Comparison of ENCODE assay signal across 9 mouse cellular contexts in the genomic region with DNA sequence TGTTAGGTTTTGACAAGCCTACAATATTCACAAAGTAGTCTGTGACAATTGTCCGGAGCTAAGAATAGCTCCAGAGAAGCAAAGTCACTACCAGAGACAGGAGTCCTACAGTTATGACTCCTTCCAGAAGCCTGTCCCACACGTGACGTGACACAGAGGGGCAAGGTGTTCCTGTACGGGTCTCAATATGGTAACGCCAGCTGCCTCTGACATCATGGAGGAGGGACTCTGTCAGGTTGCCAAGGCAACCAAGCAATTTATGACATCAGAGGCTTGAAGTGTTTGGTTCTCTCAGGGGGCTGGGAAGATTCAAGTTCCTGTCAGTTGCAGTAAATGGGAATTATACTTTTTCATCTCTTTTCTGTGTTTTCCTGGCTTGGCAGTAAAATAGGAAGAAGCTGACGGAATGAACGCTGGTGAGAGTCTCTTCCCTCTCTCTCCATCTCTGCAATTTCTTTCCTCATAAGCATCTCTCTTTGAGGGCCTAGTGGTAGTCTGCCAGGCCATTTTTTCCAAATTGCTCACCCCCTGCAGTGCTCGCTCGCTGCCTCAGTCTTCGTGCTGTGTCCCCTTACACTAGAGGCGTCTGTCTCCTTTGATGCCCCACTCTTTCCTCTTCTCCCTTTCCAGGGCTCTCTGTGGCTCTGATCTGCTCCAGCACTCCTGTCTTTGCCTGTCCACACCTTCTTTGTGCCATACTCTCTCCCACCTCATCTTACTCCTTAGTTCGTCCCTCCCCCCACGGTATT. TPM values are rescaled to one million over a fixed set of nuclear protein-coding genes. Genes with fewer than 3 reads are reported as not detected.
A peak's percentile ranks its signal among the peaks of the same experiment; 100 is the strongest.
DNase-seq lines count a peak whose midpoint lies in the region; ATAC-seq and TF ChIP-seq lines count a peak whose summit lies in the region.
"Had no signal": no experiment of that assay in that cellular context is flagged by ENCODE, and none has a peak within 500 bp of the region (broad histone marks: within the 10 kb centered on the region; RNA-seq: fewer than 3 reads in every experiment).

No protein-coding gene starts in this region.

- no peak overlapping the region for H3K4me2 ChIP-seq in kidney, postnatal 0 days (ENCODE audit: low read length)

- 56% methylated on average over 13 of the region's 13 CpGs for WGBS in kidney, postnatal 0 days
- WGBS in cerebellum, adult 2 months, result 17% methylated on average over 13 of the region's 13 CpGs

- ATAC-seq in kidney, postnatal 0 days (replicated peaks; ENCODE audit: low FRiP score, low read depth), result no peak
- no peak for ATAC-seq in inflammation-experienced regulatory T-cells, adult 6 months
- no peak for ATAC-seq in erythroblast, adult 5-6 weeks (replicated peaks; ENCODE audit: low FRiP score, poor library complexity, severe bottlenecking)

- no peaks in the 10 kb centered on the region for H3K27me3 ChIP-seq in kidney, postnatal 0 days (ENCODE audit: insufficient read depth, low read length)
- no peaks in the 10 kb centered on the region for H3K27me3 ChIP-seq in cerebellum, adult 2 months (ENCODE audit: control insufficient read depth, insufficient read depth, low read length)

- no peak overlapping the region for H3K9ac ChIP-seq in kidney, postnatal 0 days (ENCODE audit: low read depth, low read length)

- peak; percentile 38 to 54 for DNase-seq in adrenal gland, adult (ENCODE audit: inconsistent age in 2 of 2, low spot score in 1 of 2)
- DNase-seq in adrenal gland, adult 8-10 months, result no peak
- DNase-seq in kidney, postnatal 0 days (ENCODE audit: low spot score), result no peak
- DNase-seq in kidney, postnatal 4 days, result no peak
- peak; percentile 61 to 72 for DNase-seq in cerebellum, adult 2 months
- DNase-seq in mesoderm, embryonic 11.5 days (ENCODE audit: low read depth, low spot score), result peak; percentile 69

- H3K9me3 ChIP-seq in kidney, postnatal 0 days (replicated peaks; ENCODE audit: low read length), result no peaks in the 10 kb centered on the region

- no peak for TF ChIP-seq POLR2A in cerebellum, adult 2 months (IDR thresholded peaks at IDR 0.05; ENCODE audit: borderline replicate concordance, insufficient read depth, low read length)

- H3K4me3 ChIP-seq in kidney, postnatal 0 days (replicated peaks; ENCODE audit: low read depth, low read length), result no peak overlapping the region
- H3K4me3 ChIP-seq in cerebellum, adult 2 months (replicated peaks; ENCODE audit: insufficient read depth, low read depth, low read length), result peak overlapping the region; percentile 25

- H3K4me1 ChIP-seq in kidney, postnatal 0 days (replicated peaks; ENCODE audit: insufficient read depth, low read length), result peaks cover 12% of the 10 kb centered on the region; the same call in 1 of the 2 replicates
- peaks cover 26% of the 10 kb centered on the region for H3K4me1 ChIP-seq in cerebellum, adult 2 months (ENCODE audit: control insufficient read depth, insufficient read depth, low read length)

- H3K27ac ChIP-seq in kidney, postnatal 0 days, result peak overlapping the region; percentile 47; the same call in 1 of the 2 replicates
- peak overlapping the region; percentile 72 for H3K27ac ChIP-seq in cerebellum, adult 2 months (ENCODE audit: insufficient read depth, low read length)

- TF ChIP-seq CTCF in kidney, postnatal 0 days (IDR thresholded peaks at IDR 0.05; ENCODE audit: low read depth), result no peak
- no peak for TF ChIP-seq CTCF in cerebellum, adult 2 months (IDR thresholded peaks at IDR 0.05; ENCODE audit: borderline replicate concordance, insufficient read depth, low read depth, low read length)

- H3K36me3 ChIP-seq in kidney, postnatal 0 days (ENCODE audit: insufficient read depth, low read length), result no peaks in the 10 kb centered on the region

RNA-seq across cellular contexts. Expression of gene Zfhx2, which starts 2.8 kb away (rescaled TPM):
- total RNA-seq in adrenal gland, adult 8-10 months (2022), result 10 to 100 TPM in 2 of 4 experiments, 1 to 10 TPM in 2; 6.9 to 17.8 (median 11.7) TPM
- polyA plus RNA-seq in kidney, postnatal 0 days (2015; fragmentation: Nextera tagmentation; extraction: Ambion mirVana), result 2.0 and 2.4 TPM in 2 replicates
- 10.7 and 11.0 TPM in 2 replicates for polyA plus RNA-seq in cerebellum, adult 2 months (2012; rRNA removed)
- polyA plus RNA-seq in inflammation-experienced regulatory T-cells, adult 6 months (2017; shearing (Covaris generic)), result 1 to 10 TPM; 4.1 to 4.9 (median 4.2) TPM
- total RNA-seq in erythroblast, adult 5-6 weeks (2015; ENCODE audit: low replicate concordance), result 1.3 and 1.7 TPM in 2 replicates
- 0.34 and 0.42 TPM in 2 replicates for total RNA-seq in erythroblast, adult 5-6 weeks (2017; ENCODE audit: low replicate concordance)

RNA-seq across cellular contexts. Expression of gene Thtpa, which starts 5.2 kb away (rescaled TPM):
- 10 to 100 TPM; 16.1 to 22.6 (median 21.0) TPM for total RNA-seq in adrenal gland, adult 8-10 months (2022)
- 20.8 and 21.6 TPM in 2 replicates for polyA plus RNA-seq in kidney, postnatal 0 days (2015; fragmentation: Nextera tagmentation; extraction: Ambion mirVana)
- 12.8 and 13.8 TPM in 2 replicates for polyA plus RNA-seq in cerebellum, adult 2 months (2012; rRNA removed)
- polyA plus RNA-seq in inflammation-experienced regulatory T-cells, adult 6 months (2017; shearing (Covaris generic)), result 10 to 100 TPM in 1 of 3 experiments, 1 to 10 TPM in 2; 7.8 to 12.1 (median 9.3) TPM
- total RNA-seq in erythroblast, adult 5-6 weeks (2015; ENCODE audit: low replicate concordance), result 0.19 and 1.7 TPM in 2 replicates
- total RNA-seq in erythroblast, adult 5-6 weeks (2017; ENCODE audit: low replicate concordance), result 1.4 and 1.6 TPM in 2 replicates

RNA-seq across cellular contexts. Expression of gene Ap1g2, which starts 17.0 kb away (rescaled TPM):
- 10 to 100 TPM; 24.5 to 29.3 (median 26.0) TPM for total RNA-seq in adrenal gland, adult 8-10 months (2022)
- 15.8 and 16.8 TPM in 2 replicates for polyA plus RNA-seq in kidney, postnatal 0 days (2015; fragmentation: Nextera tagmentation; extraction: Ambion mirVana)
- 18.6 and 19.1 TPM in 2 replicates for polyA plus RNA-seq in cerebellum, adult 2 months (2012; rRNA removed)
- 100 to 1,000 TPM; 103 to 111 (median 110) TPM for polyA plus RNA-seq in inflammation-experienced regulatory T-cells, adult 6 months (2017; shearing (Covaris generic))
- 1.7 and 5.9 TPM in 2 replicates for total RNA-seq in erythroblast, adult 5-6 weeks (2015; ENCODE audit: low replicate concordance)
- total RNA-seq in erythroblast, adult 5-6 weeks (2017; ENCODE audit: low replicate concordance), result 2.5 and 3.7 TPM in 2 replicates

RNA-seq across cellular contexts. Expression of gene Jph4, which starts 27.4 kb away (rescaled TPM):
- total RNA-seq in adrenal gland, adult 8-10 months (2022), result 1 to 10 TPM; 3.3 to 6.9 (median 5.3) TPM
- 0.30 and 0.34 TPM in 2 replicates for polyA plus RNA-seq in kidney, postnatal 0 days (2015; fragmentation: Nextera tagmentation; extraction: Ambion mirVana)
- polyA plus RNA-seq in cerebellum, adult 2 months (2012; rRNA removed), result 204 and 227 TPM in 2 replicates
- polyA plus RNA-seq in inflammation-experienced regulatory T-cells, adult 6 months (2017; shearing (Covaris generic)), result not detected
- not detected in 2 replicates for total RNA-seq in erythroblast, adult 5-6 weeks (2015; ENCODE audit: low replicate concordance)
- total RNA-seq in erythroblast, adult 5-6 weeks (2017; ENCODE audit: low replicate concordance), result not detected in 2 replicates
- total RNA-seq: common myeloid progenitor, adult 5-6 weeks had no signal

Comparison
In these comparisons a context has a peak if more than half of its experiments do, and no peak if none do; other contexts are left out.
1. DNase-seq: peak in adrenal gland, adult (2 of 2), cerebellum, adult 2 months (2 of 2) and mesoderm, embryonic 11.5 days (single experiment); none in adrenal gland, adult 8-10 months (single experiment), kidney, postnatal 0 days (single experiment) and kidney, postnatal 4 days (0 of 2).